29 mouse cellular contexts compared by ENCODE assay signal in the genomic region with DNA sequence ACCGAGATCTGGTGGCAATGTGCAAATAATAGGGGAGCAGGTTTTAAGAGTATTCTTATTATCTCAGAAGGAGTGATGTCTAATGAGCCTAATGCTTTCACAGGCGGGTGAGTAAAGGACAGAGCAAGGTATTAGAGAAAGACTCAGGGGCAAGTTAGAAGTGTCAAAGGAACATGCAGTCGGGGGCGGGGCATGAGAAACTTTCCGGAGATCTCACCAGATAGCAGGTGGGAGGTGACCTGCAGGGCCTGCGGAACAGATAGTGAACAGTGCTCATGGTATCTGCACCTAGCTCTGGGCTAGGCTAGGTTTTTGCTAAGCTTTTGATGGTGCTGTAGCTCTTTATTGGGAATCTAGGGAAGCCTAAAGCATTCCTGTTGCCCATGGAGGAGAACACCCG. TPM values are rescaled to one million over a fixed set of nuclear protein-coding genes. Genes with fewer than 3 reads are reported as not detected.
A peak's percentile ranks its signal among the peaks of the same experiment; 100 is the strongest.
DNase-seq lines count a peak whose midpoint lies in the region; ATAC-seq and TF ChIP-seq lines count a peak whose summit lies in the region.
"Had no signal": no experiment of that assay in that cellular context is flagged by ENCODE, and none has a peak within 500 bp of the region (broad histone marks: within the 10 kb centered on the region; RNA-seq: fewer than 3 reads in every experiment).

No protein-coding gene starts in this region.

- ATAC-seq in liver, postnatal 0 days: no peak
- ATAC-seq in stomach, embryonic 16.5 days (ENCODE audit: insufficient read depth, low FRiP score): no peak
- ATAC-seq in hindbrain, embryonic 11.5 days (ENCODE audit: low FRiP score): no peak
- ATAC-seq: activated CD4-positive, CD25-positive, alpha-beta regulatory T cell, adult 4 months; forebrain, embryonic 13.5 days; hindbrain, embryonic 16.5 days; intestine, embryonic 15.5 days; midbrain, embryonic 16.5 days; Patski had no signal

- peaks cover 30% of the 10 kb centered on the region for H3K4me1 ChIP-seq in liver, postnatal 0 days (ENCODE audit: insufficient read depth)
- peaks cover 8% of the 10 kb centered on the region; the same call in 1 of the 2 replicates for H3K4me1 ChIP-seq in stomach, embryonic 16.5 days (ENCODE audit: control insufficient read depth, insufficient read depth, low read length)
- no peaks in the 10 kb centered on the region for H3K4me1 ChIP-seq in hindbrain, embryonic 11.5 days (replicated peaks; ENCODE audit: control insufficient read depth, insufficient read depth, low read length)
- H3K4me1 ChIP-seq: hindbrain, embryonic 10.5 days; limb, embryonic 10.5 days; limb, embryonic 15.5 days; midbrain, embryonic 10.5 days; neural tube, embryonic 12.5 days had no signal

- no peak overlapping the region for H3K9ac ChIP-seq in liver, postnatal 0 days (replicated peaks)
- H3K9ac ChIP-seq in stomach, embryonic 16.5 days (ENCODE audit: low read length): no peak overlapping the region
- no peak overlapping the region for H3K9ac ChIP-seq in hindbrain, embryonic 11.5 days (ENCODE audit: low read depth, low read length)
- H3K9ac ChIP-seq: forebrain, embryonic 13.5 days; intestine, embryonic 15.5 days; limb, embryonic 15.5 days; liver, embryonic 14.5 days; lung, embryonic 14.5 days; neural tube, embryonic 12.5 days had no signal

- intact Hi-C loops in left cerebral cortex, postnatal 4 days (cut with DNase I): no loop called here

- TF ChIP-seq CTCF in liver, postnatal 0 days (IDR thresholded peaks at IDR 0.05; ENCODE audit: low read depth): no peak

- WGBS in liver, postnatal 0 days (ENCODE audit: insufficient replicate concordance): 66% methylated on average over 7 of the region's 7 CpGs
- WGBS in stomach, embryonic 16.5 days: 69% methylated on average over 7 of the region's 7 CpGs
- WGBS in hindbrain, embryonic 11.5 days: 83% methylated on average over 7 of the region's 7 CpGs

- H3K4me3 ChIP-seq in liver, postnatal 0 days (ENCODE audit: low read depth, low read length): no peak overlapping the region
- H3K4me3 ChIP-seq in stomach, embryonic 16.5 days (replicated peaks; ENCODE audit: low read length): no peak overlapping the region
- H3K4me3 ChIP-seq in hindbrain, embryonic 11.5 days (ENCODE audit: low read depth, low read length): no peak overlapping the region
- H3K4me3 ChIP-seq: forebrain, embryonic 13.5 days; hindbrain, embryonic 10.5 days; intestine, embryonic 15.5 days; limb, embryonic 10.5 days; limb, embryonic 15.5 days; midbrain, embryonic 10.5 days; neural tube, embryonic 12.5 days had no signal

- no peak overlapping the region for H3K4me2 ChIP-seq in liver, postnatal 0 days (ENCODE audit: low read depth, low read length)
- H3K4me2 ChIP-seq in stomach, embryonic 16.5 days (ENCODE audit: low read depth, low read length): no peak overlapping the region
- no peak overlapping the region for H3K4me2 ChIP-seq in hindbrain, embryonic 11.5 days (replicated peaks; ENCODE audit: low read depth, low read length)
- H3K4me2 ChIP-seq: forebrain, embryonic 13.5 days; intestine, embryonic 15.5 days; limb, embryonic 15.5 days; lung, embryonic 14.5 days; neural tube, embryonic 12.5 days had no signal

- H3K27ac ChIP-seq in liver, postnatal 0 days (ENCODE audit: low read depth): peak overlapping the region; percentile 48; the same call in 1 of the 2 replicates
- peak overlapping the region; percentile 50; the same call in 1 of the 2 replicates for H3K27ac ChIP-seq in stomach, embryonic 16.5 days (ENCODE audit: low read length)
- no peak overlapping the region for H3K27ac ChIP-seq in hindbrain, embryonic 11.5 days (ENCODE audit: low read depth, low read length)
- H3K27ac ChIP-seq: forebrain, embryonic 13.5 days; hindbrain, embryonic 10.5 days; intestine, embryonic 15.5 days; limb, embryonic 10.5 days; liver, embryonic 14.5 days; midbrain, embryonic 10.5 days; neural tube, embryonic 12.5 days had no signal

- no peaks in the 10 kb centered on the region for H3K27me3 ChIP-seq in liver, postnatal 0 days (ENCODE audit: insufficient read depth, low read length)
- no peaks in the 10 kb centered on the region for H3K27me3 ChIP-seq in stomach, embryonic 16.5 days (ENCODE audit: control insufficient read depth, insufficient read depth, low read length)
- no peaks in the 10 kb centered on the region for H3K27me3 ChIP-seq in hindbrain, embryonic 11.5 days (ENCODE audit: control insufficient read depth, insufficient read depth, low read length)
- H3K27me3 ChIP-seq: forebrain, embryonic 13.5 days; intestine, embryonic 15.5 days; limb, embryonic 15.5 days; neural tube, embryonic 12.5 days; Patski had no signal

- H3K36me3 ChIP-seq in liver, postnatal 0 days (replicated peaks; ENCODE audit: insufficient read depth, low read length): 0 out of 2 replicates have a peak, but pooled peaks cover 2% of the 10 kb centered on the region
- H3K36me3 ChIP-seq in stomach, embryonic 16.5 days (ENCODE audit: control insufficient read depth, insufficient read depth, low read length): no peaks in the 10 kb centered on the region
- no peaks in the 10 kb centered on the region for H3K36me3 ChIP-seq in hindbrain, embryonic 11.5 days (ENCODE audit: control insufficient read depth, insufficient read depth, low read length)
- H3K36me3 ChIP-seq: neural tube, embryonic 12.5 days had no signal

- TF ChIP-seq EP300 in liver, postnatal 0 days (IDR thresholded peaks at IDR 0.05; ENCODE audit: low read depth): no peak

- H3K9me3 ChIP-seq in liver, postnatal 0 days (ENCODE audit: low read length): no peaks in the 10 kb centered on the region
- no peaks in the 10 kb centered on the region for H3K9me3 ChIP-seq in stomach, embryonic 16.5 days (replicated peaks; ENCODE audit: control insufficient read depth, low read length)
- no peaks in the 10 kb centered on the region for H3K9me3 ChIP-seq in hindbrain, embryonic 11.5 days (ENCODE audit: control insufficient read depth, low read length)
- H3K9me3 ChIP-seq: forebrain, embryonic 13.5 days; hindbrain, embryonic 10.5 days; intestine, embryonic 15.5 days; limb, embryonic 10.5 days; limb, embryonic 15.5 days; midbrain, embryonic 10.5 days; neural tube, embryonic 12.5 days had no signal

- DNase-seq in liver, postnatal 0 days: no peak
- no peak for DNase-seq in liver
- peak; percentile 64 for DNase-seq in CD4-positive, CD25-positive, alpha-beta regulatory T cell, adult 2 months (ENCODE audit: low read depth, low spot score)
- peak; percentile 80 for DNase-seq in R1 (ENCODE audit: low read depth, low spot score)
- no peak for DNase-seq in left cerebral cortex, postnatal 4 days
- no peak for DNase-seq in hindbrain, embryonic 11.5 days (ENCODE audit: low spot score)
- no peak for DNase-seq in right cerebral cortex, adult 18-20 months
- DNase-seq: adrenal gland, adult 2 months; cerebellum, adult 8-10 months; cerebellum, postnatal 25 days; gastrocnemius, postnatal 10 days; heart, postnatal 14 days; layer of hippocampus, postnatal 36 days; lung, postnatal 14 days; right cerebral cortex, postnatal 14 days had no signal

RNA-seq across cellular contexts. Expression of a gene that starts 25.4 kb away (rescaled TPM):
- 6.6 and 8.0 TPM in 2 replicates for polyA plus RNA-seq in liver, postnatal 0 days (2015; fragmentation: Nextera tagmentation; extraction: Ambion mirVana)
- 27.5 and 31.5 TPM in 2 replicates for polyA plus RNA-seq in stomach, embryonic 16.5 days (2015; fragmentation: Nextera tagmentation; extraction: Ambion mirVana)
- 10 to 100 TPM; 51.5 to 60.3 TPM for total RNA-seq in left cerebral cortex, postnatal 4 days (2021)
- polyA plus RNA-seq in hindbrain, embryonic 11.5 days (2014; fragmentation: Nextera tagmentation; extraction: Ambion mirVana): 46.5 and 46.8 TPM in 2 replicates

Comparison
In these comparisons a context has a peak if more than half of its experiments do, and no peak if none do; other contexts are left out.
1. DNase-seq: peak in CD4-positive, CD25-positive, alpha-beta regulatory T cell, adult 2 months (single experiment) and R1 (single experiment); none in liver, postnatal 0 days (single experiment), liver (single experiment), left cerebral cortex, postnatal 4 days (single experiment), hindbrain, embryonic 11.5 days (single experiment) and right cerebral cortex, adult 18-20 months (single experiment).